Mouse (Mus musculus): Measurements from ENCODE around the gene Lmbrd1. TPM values are rescaled to one million over a fixed set of nuclear protein-coding genes. Genes with fewer than 3 reads are reported as not detected.

Lmbrd1 gene
- polyA plus RNA-seq, 1 experiment from 2014 or later = 36.5 TPM

GRCm38 (mm10) chr1:24683947-24684346 lies 5.5 kb downstream of the Lmbrd1 start:
- Histone ChIP-seq H3K4me2 (no peak overlapping the region), H3K36me3 (0 out of 2 replicates have a peak, but pooled peaks cover 2% of the 10 kb centered on the region), H3K27me3 (replicated peaks) (no peaks in the 10 kb centered on the region), H3K27ac (no peak overlapping the region), H3K9ac (no peak overlapping the region), H3K4me1 (no peaks in the 10 kb centered on the region; the same call in 1 of the 2 replicates), H3K9me3 (no peaks in the 10 kb centered on the region), H3K4me3 (replicated peaks) (no peak overlapping the region)
- ATAC-seq (ENCODE audit: insufficient read depth, low FRiP score, low read depth) = peak; percentile 96
- 69% methylated on average over 1 of the region's 1 CpGs for WGBS

- Histone ChIP-seq H3K36me3 (0 out of 2 replicates have a peak, but pooled peaks cover 2% of the 10 kb centered on the region), H3K9me3 (no peaks in the 10 kb centered on the region), H3K9ac (no peak overlapping the region), H3K4me3 (replicated peaks) (no peak overlapping the region), H3K4me1 (no peaks in the 10 kb centered on the region), H3K4me2 (no peak overlapping the region), H3K27ac (no peak overlapping the region), H3K27me3 (replicated peaks) (no peaks in the 10 kb centered on the region)
- WGBS = 93% methylated on average over 7 of the region's 7 CpGs
- ATAC-seq (ENCODE audit: insufficient read depth, low FRiP score, low read depth) = no peak
Observed at GRCm38 (mm10) chr1:24685606-24686005, 7.2 kb downstream of the Lmbrd1 start.

- Histone ChIP-seq H3K9me3 (no peaks in the 10 kb centered on the region), H3K27ac (no peak overlapping the region), H3K27me3 (replicated peaks) (no peaks in the 10 kb centered on the region), H3K36me3 (0 out of 2 replicates have a peak, but pooled peaks cover 2% of the 10 kb centered on the region), H3K4me1 (no peaks in the 10 kb centered on the region), H3K4me2 (no peak overlapping the region), H3K9ac (no peak overlapping the region), H3K4me3 (replicated peaks) (no peak overlapping the region)
- 92% methylated on average over 4 of the region's 4 CpGs for WGBS
- no peak for ATAC-seq (ENCODE audit: insufficient read depth, low FRiP score, low read depth)
Observed at GRCm38 (mm10) chr1:24686235-24687021, 8.0 kb downstream of the Lmbrd1 start.

- no peaks in the 10 kb centered on the region for H3K36me3 ChIP-seq
- H3K9ac ChIP-seq = no peak overlapping the region
- no peak overlapping the region for H3K4me2 ChIP-seq
- 0 out of 2 replicates have a peak, but pooled peaks cover 2% of the 10 kb centered on the region for H3K4me1 ChIP-seq
- 71% methylated on average over 3 of the region's 3 CpGs for WGBS
- no peak overlapping the region for H3K27ac ChIP-seq
- H3K27me3 ChIP-seq (replicated peaks) = no peaks in the 10 kb centered on the region
- H3K9me3 ChIP-seq = no peaks in the 10 kb centered on the region
- H3K4me3 ChIP-seq (replicated peaks) = no peak overlapping the region
- ATAC-seq (ENCODE audit: insufficient read depth, low FRiP score, low read depth) = no peak
Observed at GRCm38 (mm10) chr1:24697677-24698076, 19.2 kb downstream of the Lmbrd1 start.

- Histone ChIP-seq H3K9me3 (no peaks in the 10 kb centered on the region), H3K27me3 (replicated peaks) (no peaks in the 10 kb centered on the region), H3K36me3 (no peaks in the 10 kb centered on the region), H3K4me2 (no peak overlapping the region), H3K9ac (no peak overlapping the region), H3K27ac (no peak overlapping the region), H3K4me3 (replicated peaks) (no peak overlapping the region), H3K4me1 (0 out of 2 replicates have a peak, but pooled peaks cover 4% of the 10 kb centered on the region)
- ATAC-seq (ENCODE audit: insufficient read depth, low FRiP score, low read depth) = no peak
- 65% methylated on average over 9 of the region's 9 CpGs for WGBS
Observed at GRCm38 (mm10) chr1:24698146-24698880, 19.9 kb downstream of the Lmbrd1 start.

GRCm38 (mm10) chr1:24699320-24699719 lies 20.9 kb downstream of the Lmbrd1 start:
- Histone ChIP-seq H3K36me3 (no peaks in the 10 kb centered on the region), H3K9ac (no peak overlapping the region), H3K4me2 (0 out of 2 replicates have a peak overlapping the region, but pooled peaks have one; percentile 8), H3K4me3 (replicated peaks) (no peak overlapping the region), H3K9me3 (no peaks in the 10 kb centered on the region), H3K4me1 (0 out of 2 replicates have a peak, but pooled peaks cover 4% of the 10 kb centered on the region), H3K27me3 (replicated peaks) (no peaks in the 10 kb centered on the region), H3K27ac (no peak overlapping the region)
- WGBS = 17% methylated on average over 9 of the region's 9 CpGs
- peak; percentile 72 for ATAC-seq (ENCODE audit: insufficient read depth, low FRiP score, low read depth)

- H3K27ac ChIP-seq = no peak overlapping the region
- no peaks in the 10 kb centered on the region for H3K36me3 ChIP-seq
- no peak for ATAC-seq (ENCODE audit: insufficient read depth, low FRiP score, low read depth)
Observed at GRCm38 (mm10) chr1:24700241-24700640, 21.8 kb downstream of the Lmbrd1 start.

GRCm38 (mm10) chr1:24703821-24704220 lies 25.4 kb downstream of the Lmbrd1 start:
- Histone ChIP-seq H3K9me3 (no peaks in the 10 kb centered on the region), H3K27me3 (replicated peaks) (no peaks in the 10 kb centered on the region), H3K27ac (no peak overlapping the region), H3K4me1 (0 out of 2 replicates have a peak, but pooled peaks cover 4% of the 10 kb centered on the region), H3K9ac (no peak overlapping the region), H3K4me3 (replicated peaks) (no peak overlapping the region), H3K36me3 (0 out of 2 replicates have a peak, but pooled peaks cover 3% of the 10 kb centered on the region), H3K4me2 (no peak overlapping the region)
- ATAC-seq (ENCODE audit: insufficient read depth, low FRiP score, low read depth) = no peak
- WGBS = 60% methylated on average over 6 of the region's 6 CpGs

More at GRCm38 (mm10) chr1:24700241-24700640, 21.8 kb downstream of the Lmbrd1 start:
- Histone ChIP-seq H3K4me1 (0 out of 2 replicates have a peak, but pooled peaks cover 4% of the 10 kb centered on the region), H3K27me3 (replicated peaks) (no peaks in the 10 kb centered on the region), H3K4me3 (replicated peaks) (no peak overlapping the region), H3K4me2 (no peak overlapping the region), H3K9me3 (no peaks in the 10 kb centered on the region), H3K9ac (no peak overlapping the region)
- 75% methylated on average over 5 of the region's 5 CpGs for WGBS

GRCm38 (mm10) chr1:24716301-24716700 lies 37.9 kb downstream of the Lmbrd1 start:
- Histone ChIP-seq H3K27me3 (replicated peaks) (no peaks in the 10 kb centered on the region), H3K4me3 (replicated peaks) (no peak overlapping the region), H3K9me3 (no peaks in the 10 kb centered on the region), H3K27ac (no peak overlapping the region), H3K36me3 (0 out of 2 replicates have a peak, but pooled peaks cover 3% of the 10 kb centered on the region), H3K4me1 (no peaks in the 10 kb centered on the region), H3K4me2 (no peak overlapping the region), H3K9ac (no peak overlapping the region)
- ATAC-seq (ENCODE audit: insufficient read depth, low FRiP score, low read depth) = no peak
- 92% methylated on average over 4 of the region's 4 CpGs for WGBS

GRCm38 (mm10) chr1:24719621-24720020 lies 41.2 kb downstream of the Lmbrd1 start:
- H3K9me3 ChIP-seq = no peaks in the 10 kb centered on the region
- H3K4me3 ChIP-seq (replicated peaks) = no peak overlapping the region
- H3K27ac ChIP-seq = no peak overlapping the region
- ATAC-seq (ENCODE audit: insufficient read depth, low FRiP score, low read depth) = no peak
- H3K36me3 ChIP-seq = 0 out of 2 replicates have a peak, but pooled peaks cover 3% of the 10 kb centered on the region
- WGBS = 40% methylated on average over 3 of the region's 3 CpGs
- H3K4me1 ChIP-seq = no peaks in the 10 kb centered on the region
- H3K27me3 ChIP-seq (replicated peaks) = no peaks in the 10 kb centered on the region
- H3K9ac ChIP-seq = no peak overlapping the region
- H3K4me2 ChIP-seq = no peak overlapping the region

- Histone ChIP-seq H3K9me3 (no peaks in the 10 kb centered on the region), H3K4me3 (replicated peaks) (no peak overlapping the region), H3K4me1 (no peaks in the 10 kb centered on the region), H3K27me3 (replicated peaks) (no peaks in the 10 kb centered on the region), H3K36me3 (0 out of 2 replicates have a peak, but pooled peaks cover 3% of the 10 kb centered on the region), H3K27ac (no peak overlapping the region), H3K4me2 (no peak overlapping the region), H3K9ac (no peak overlapping the region)
- ATAC-seq (ENCODE audit: insufficient read depth, low FRiP score, low read depth) = no peak
- WGBS = 75% methylated on average over 1 of the region's 1 CpGs
Observed at GRCm38 (mm10) chr1:24720209-24720608, 41.8 kb downstream of the Lmbrd1 start.

- H3K4me1 ChIP-seq = no peaks in the 10 kb centered on the region
- no peaks in the 10 kb centered on the region for H3K27me3 ChIP-seq (replicated peaks)
- H3K4me3 ChIP-seq (replicated peaks) = no peak overlapping the region
- WGBS = 91% methylated on average over 11 of the region's 11 CpGs
- H3K4me2 ChIP-seq = no peak overlapping the region
- no peak overlapping the region for H3K9ac ChIP-seq
- peaks cover 22% of the 10 kb centered on the region for H3K36me3 ChIP-seq
- no peak for ATAC-seq (ENCODE audit: insufficient read depth, low FRiP score, low read depth)
- no peaks in the 10 kb centered on the region for H3K9me3 ChIP-seq
- H3K27ac ChIP-seq = no peak overlapping the region
Observed at GRCm38 (mm10) chr1:24729784-24730183, 51.4 kb downstream of the Lmbrd1 start.
